Mouse (Mus musculus) small intestine, adult 2 months (tissue): Measurements from ENCODE around the gene Nkx6-1.

Experiments used
- CTCF ChIP-seq: fragments of 200-500 bp; IDR thresholded peaks from 2 replicates; pipeline ENCODE4 v1.5.1; 2012; ENCODE audit warnings: low read depth, mild to moderate bottlenecking, control low read depth, inconsistent platforms, low read length, moderate library complexity, mixed read lengths; ENCODE audit not compliant: insufficient replicate concordance, insufficient read length; ENCODE audit errors: extremely low read depth
- POLR2A ChIP-seq: fragments of 200-500 bp; IDR thresholded peaks from 2 replicates; pipeline ENCODE4 v1.6.1; 2012; ENCODE audit warnings: low read depth, mild to moderate bottlenecking, control low read depth, inconsistent platforms, low read length, moderate library complexity

DNA sequence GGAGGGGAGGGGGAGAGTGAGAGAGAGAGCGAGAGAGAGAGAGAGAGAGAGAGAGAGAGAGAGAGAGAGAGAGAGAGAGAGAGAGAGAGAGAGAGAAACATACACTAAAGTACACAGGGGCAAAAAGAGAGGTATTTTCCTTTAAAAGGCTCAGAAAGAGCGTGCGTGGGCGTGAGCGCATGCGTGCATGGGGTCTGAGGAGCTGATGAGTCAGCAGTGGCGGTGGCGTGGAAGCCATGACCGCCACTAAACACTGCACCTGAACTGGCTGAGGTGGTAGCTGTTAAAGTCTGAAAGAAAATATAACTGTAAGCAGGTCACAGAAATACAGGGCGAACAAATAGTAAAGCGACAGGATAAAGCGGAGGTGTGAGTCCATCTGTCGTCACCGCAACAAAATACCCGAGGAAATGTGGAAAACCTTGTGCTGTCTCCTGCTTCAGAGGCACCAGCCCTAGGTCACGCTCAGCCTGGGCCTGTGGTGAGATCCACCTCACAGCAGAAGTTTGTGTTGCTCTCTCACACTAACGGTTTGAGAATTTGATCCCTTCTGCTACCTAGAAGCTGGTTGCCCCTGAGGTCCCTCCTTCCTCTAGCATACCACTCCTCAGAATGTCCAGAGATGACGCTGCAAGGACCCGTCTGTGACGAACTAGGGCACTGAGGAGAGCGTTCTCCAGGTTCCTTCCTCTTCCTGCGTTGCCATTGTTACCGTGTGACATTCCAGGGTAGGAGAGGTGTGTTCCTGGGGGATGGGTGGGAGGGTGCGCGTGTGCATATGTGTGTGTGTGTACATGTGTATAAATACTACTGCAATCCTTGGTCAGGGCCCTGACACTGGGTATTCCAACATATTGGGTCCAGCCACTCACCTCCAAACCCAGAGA is 38.8 kb upstream of the Nkx6-1 start:
- TF ChIP-seq POLR2A (no peak), CTCF (no peak)
